Mouse (Mus musculus): ENCODE measurements around the gene Wrb. TPM values are rescaled to one million over a fixed set of nuclear protein-coding genes. Genes with fewer than 3 reads are reported as not detected.

The Wrb gene
- total RNA-seq, 2 experiments from 2014 or later = 75.2 to 84.1 TPM

- intact Hi-C loops (cut with DNase I) = no loop called here
- no peak for DNase-seq (ENCODE audit: extremely low spot score in 1 of 2, low spot score in 2 of 2)
Observed at GRCm38 (mm10) chr16:96201485-96202232, 56.5 kb downstream of the Wrb start.

Other genes starting within 250 kb of the Wrb start
- gene Psmg1, start 154.4 kb upstream of the Wrb start, total RNA-seq (2021) = 10 to 100 TPM; 19.1 to 20.2 TPM
- 100 to 1,000 TPM; 106 to 121 TPM for gene Brwd1, start 62.9 kb upstream of the Wrb start, total RNA-seq (2021)
- 10 to 100 TPM; 57.4 to 57.8 TPM for gene Hmgn1, start 17.7 kb upstream of the Wrb start, total RNA-seq (2021)
- gene Lca5l, start 46.9 kb downstream of the Wrb start, total RNA-seq (2021) = 1 to 10 TPM in 1 of 2 experiments, under 1 TPM in 1; 0.89 to 1.5 TPM
- 1 to 10 TPM; 2.0 to 2.1 TPM for gene Sh3bgr, start 55.0 kb downstream of the Wrb start, total RNA-seq (2021)
- gene B3galt5, start 90.4 kb downstream of the Wrb start, total RNA-seq (2021) = 1 to 10 TPM; 5.1 to 7.5 TPM